Mouse (Mus musculus) lung, embryonic 16.5 days (tissue): ENCODE measurements at regions not wholly inside any gene's neighbourhood (a gene's known extent, or its start where the extent isn't known, plus 50 kb on each side); places are given as distances from the start of the nearest gene placed in this dataset.

Source experiments
- ATAC-seq: fragments of 200-750 bp; cut with Nextera tagmentation; 2 replicates; pipeline ENCODE4 v1.8.0; 2017; ENCODE audit warnings: low read depth, mild to moderate bottlenecking, moderate library complexity
- H3K27ac ChIP-seq: fragments of 300-500 bp; sonication (generic); 2 replicates; pipeline ENCODE4 v1.5.1; 2014; ENCODE audit warnings: mild to moderate bottlenecking, control low read depth, low read length
- H3K27me3 ChIP-seq: fragments of 300-500 bp; sonication (generic); 2 replicates; pipeline ENCODE4 v1.6.1; 2014; ENCODE audit warnings: low read depth, low read length, mixed read lengths; ENCODE audit not compliant: control insufficient read depth, insufficient read depth
- H3K36me3 ChIP-seq: fragments of 300-500 bp; sonication (generic); 2 replicates; pipeline ENCODE4 v1.6.1; 2014; ENCODE audit warnings: low read length; ENCODE audit not compliant: control insufficient read depth, insufficient read depth
- H3K4me1 ChIP-seq: fragments of 300-500 bp; sonication (generic); replicated peaks from 2 replicates; pipeline ENCODE4 v1.6.1; 2014; ENCODE audit warnings: low read length, mixed read lengths; ENCODE audit not compliant: control insufficient read depth, insufficient read depth
- H3K4me2 ChIP-seq: fragments of 300-500 bp; sonication (generic); 2 replicates; pipeline ENCODE4 v1.6.1; 2014; ENCODE audit warnings: low read depth, low read length, control low read depth
- H3K4me3 ChIP-seq: fragments of 300-500 bp; sonication (generic); 2 replicates; pipeline ENCODE4 v1.5.1; 2014; ENCODE audit warnings: mild to moderate bottlenecking, low read length, control low read depth
- H3K9ac ChIP-seq: fragments of 300-500 bp; sonication (generic); 2 replicates; pipeline ENCODE4 v1.6.1; 2014; ENCODE audit warnings: low read length, control low read depth
- H3K9me3 ChIP-seq: fragments of 300-500 bp; sonication (generic); 2 replicates; pipeline ENCODE4 v1.6.1; 2016; ENCODE audit warnings: low read length; ENCODE audit not compliant: control insufficient read depth
- WGBS: fragments of 180-500 bp; shearing (Covaris S2); extraction: QIAGEN DNeasy Blood & Tissue Kit; methylation state at CpG from one replicate; pipeline ENCODE4 v1.1.7; 2014; 5-methylcytosine and 5-hydroxymethylcytosine counted together

DNA sequence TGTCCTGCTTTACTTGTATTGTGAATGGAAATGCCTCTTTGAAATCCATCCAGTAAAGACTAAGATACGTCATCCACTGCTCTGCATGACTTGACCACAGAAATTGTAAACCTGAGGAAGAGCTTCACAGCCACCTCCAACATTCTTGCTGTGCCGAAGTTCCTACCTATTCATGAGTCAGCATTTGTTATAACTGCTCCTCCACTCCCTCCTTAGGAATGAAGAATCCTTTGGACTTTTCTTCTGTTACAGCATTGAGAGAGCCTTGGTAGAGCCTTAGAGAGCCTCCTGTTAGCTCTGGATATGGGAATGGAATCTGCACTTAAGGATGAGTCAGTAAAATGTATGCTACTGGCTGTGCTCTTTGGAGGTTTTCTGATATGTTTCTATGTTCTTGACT lies 750.5 kb upstream of the Gcfc2 start:
- Histone ChIP-seq H3K4me3 (no peak overlapping the region), H3K27me3 (no peaks in the 10 kb centered on the region), H3K4me2 (no peak overlapping the region), H3K36me3 (no peaks in the 10 kb centered on the region), H3K9ac (no peak overlapping the region), H3K27ac (no peak overlapping the region), H3K9me3 (no peaks in the 10 kb centered on the region), H3K4me1 (no peaks in the 10 kb centered on the region)
- ATAC-seq: no peak
- 54% methylated on average over 2 of the region's 2 CpGs for WGBS

DNA sequence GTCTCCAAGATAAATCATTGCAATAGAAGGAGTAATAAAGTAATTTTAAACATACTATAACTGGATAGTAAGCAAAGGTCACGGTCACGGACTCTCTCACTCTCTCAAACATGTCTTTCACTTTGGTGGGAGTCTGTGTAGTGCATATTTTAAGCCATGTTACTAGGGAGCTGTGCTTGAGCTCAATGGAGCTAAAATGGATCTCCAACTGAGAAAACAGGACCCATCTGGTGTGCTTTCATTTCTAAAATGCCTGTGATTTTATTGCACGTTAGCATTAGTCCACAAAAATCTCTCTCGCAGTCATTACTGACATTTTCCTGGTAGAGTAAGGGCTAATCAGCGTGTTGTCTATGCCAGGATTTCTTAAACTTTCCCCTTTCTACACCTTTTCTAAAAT lies 733.3 kb upstream of the Gcfc2 start:
- no peak overlapping the region for H3K9ac ChIP-seq
- H3K4me3 ChIP-seq: no peak overlapping the region
- no peaks in the 10 kb centered on the region for H3K27me3 ChIP-seq
- H3K4me2 ChIP-seq: no peak overlapping the region
- no peak overlapping the region for H3K27ac ChIP-seq
- no peaks in the 10 kb centered on the region for H3K4me1 ChIP-seq
- no peaks in the 10 kb centered on the region for H3K9me3 ChIP-seq
- WGBS: 77% methylated on average over 5 of the region's 5 CpGs
- ATAC-seq: no peak
- no peaks in the 10 kb centered on the region for H3K36me3 ChIP-seq

DNA sequence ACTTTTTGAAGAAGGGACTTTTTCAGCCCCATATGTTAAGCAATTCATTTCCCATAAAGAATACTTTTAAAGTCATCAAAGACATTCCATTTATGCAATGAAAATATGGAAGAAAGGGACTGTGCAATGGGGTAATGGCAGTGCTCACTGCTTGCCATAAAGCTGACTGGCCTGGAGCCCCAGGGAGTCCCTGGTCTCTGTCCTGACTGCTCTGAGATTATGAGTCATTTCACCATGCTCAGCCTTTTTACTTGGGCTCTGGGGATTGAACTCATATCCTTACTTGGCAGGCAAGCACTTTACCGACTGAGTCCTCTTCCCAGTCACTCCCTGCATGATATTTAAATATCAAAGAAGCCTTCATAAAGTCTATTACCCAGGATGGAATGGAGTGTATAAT lies 712.9 kb upstream of the Gcfc2 start:
- 69% methylated on average over 1 of the region's 1 CpGs for WGBS

DNA sequence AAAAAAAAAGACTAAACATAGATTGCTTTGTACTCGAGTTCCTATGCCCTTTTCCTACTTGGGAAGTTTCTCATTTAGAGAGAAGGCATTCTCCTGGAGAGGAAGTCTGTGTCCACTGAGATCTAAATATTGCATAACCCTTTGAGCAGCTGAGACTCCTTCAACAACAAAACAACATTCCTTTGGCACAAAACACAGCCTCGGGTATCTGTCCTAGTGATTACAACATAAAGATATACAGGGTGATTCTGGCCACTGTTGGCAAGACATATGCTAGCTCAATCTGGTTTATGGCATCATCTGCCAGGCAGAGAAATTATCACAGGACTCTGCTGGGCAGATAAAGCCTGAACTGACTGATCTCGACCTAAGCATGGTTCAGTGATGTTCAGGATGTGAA lies 692.7 kb upstream of the Gcfc2 start:
- Histone ChIP-seq H3K4me1 (no peaks in the 10 kb centered on the region), H3K9me3 (no peaks in the 10 kb centered on the region), H3K27ac (no peak overlapping the region), H3K36me3 (no peaks in the 10 kb centered on the region), H3K27me3 (no peaks in the 10 kb centered on the region), H3K9ac (no peak overlapping the region), H3K4me2 (no peak overlapping the region), H3K4me3 (no peak overlapping the region)
- ATAC-seq: peak; percentile 94
- 25% methylated on average over 3 of the region's 3 CpGs for WGBS

More for the DNA sequence above, 712.9 kb upstream of the Gcfc2 start:
- Histone ChIP-seq H3K36me3 (no peaks in the 10 kb centered on the region), H3K27ac (no peak overlapping the region), H3K9me3 (no peaks in the 10 kb centered on the region), H3K4me2 (no peak overlapping the region), H3K9ac (no peak overlapping the region), H3K4me1 (no peaks in the 10 kb centered on the region), H3K4me3 (no peak overlapping the region), H3K27me3 (no peaks in the 10 kb centered on the region)
- ATAC-seq: no peak

DNA sequence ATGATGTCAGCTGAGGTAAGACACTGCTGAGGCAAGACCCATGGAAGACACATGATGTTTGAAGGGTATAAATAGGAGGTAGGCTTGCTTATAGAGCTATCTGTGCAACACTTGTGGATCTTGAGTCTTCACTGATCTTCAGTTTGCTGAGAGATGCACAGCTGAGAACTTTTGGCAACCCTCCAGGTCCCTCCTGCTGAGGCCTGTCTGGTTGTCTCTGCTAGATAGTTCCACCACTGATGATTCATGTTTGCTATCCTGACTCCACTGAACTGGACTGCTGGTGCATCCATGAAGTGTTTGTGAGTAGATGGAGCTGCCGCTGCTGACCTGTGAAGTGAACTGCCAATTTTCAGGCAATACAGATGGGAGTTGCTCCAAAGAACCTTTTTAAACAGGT lies 663.6 kb upstream of the Gcfc2 start:
- Histone ChIP-seq H3K4me1 (no peaks in the 10 kb centered on the region), H3K9me3 (no peaks in the 10 kb centered on the region), H3K4me3 (no peak overlapping the region), H3K4me2 (no peak overlapping the region), H3K27me3 (no peaks in the 10 kb centered on the region), H3K36me3 (no peaks in the 10 kb centered on the region), H3K9ac (no peak overlapping the region), H3K27ac (no peak overlapping the region)
- ATAC-seq: no peak
- WGBS: 50% methylated on average over 1 of the region's 1 CpGs
